Mouse (Mus musculus): Measurements from ENCODE around the gene L3mbtl4.

DNA sequence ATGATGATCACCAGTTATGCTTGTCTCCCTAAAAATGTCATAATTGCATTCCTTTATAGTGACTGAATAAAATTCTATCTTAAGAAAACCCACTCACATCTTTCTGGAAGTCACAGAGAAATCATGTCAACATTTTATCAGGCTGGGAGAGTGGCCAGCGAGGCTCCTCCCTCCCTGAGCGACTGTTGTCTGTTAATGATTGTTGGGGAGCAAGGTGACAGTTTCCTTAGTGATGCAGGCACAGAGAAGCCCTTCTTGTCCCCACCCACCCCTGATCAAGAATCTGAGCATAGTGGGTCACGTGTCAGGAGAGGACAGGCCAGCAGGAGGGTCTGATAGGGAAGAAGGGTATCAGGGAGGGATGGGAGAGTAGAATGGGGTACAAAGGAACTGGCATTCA is 59.8 kb downstream of the L3mbtl4 start:
- TF ChIP-seq CTCF (IDR thresholded peaks at IDR 0.05; ENCODE audit: low read depth) (no peak), EP300 (IDR thresholded peaks at IDR 0.05; ENCODE audit: low read depth) (no peak)

Data from liver, embryonic 14.5 days (tissue).